Mouse (Mus musculus) gastrocnemius, adult 18-20 months (tissue): ENCODE data around the gene Ddx24. TPM values are rescaled to one million over a fixed set of nuclear protein-coding genes. Genes with fewer than 3 reads are reported as not detected.
"Not testable (repeated sequence)": the region's sequence is repeated elsewhere in the genome, so short reads cannot be mapped to it uniquely, and the experiment has no call there.

Experiments
- DNase-seq: peaks from one replicate; pipeline ENCODE4 v3.0.0; 2021; ENCODE audit warnings: low spot score
- long read RNA-seq, 2 experiments: library from polyadenylated mRNA; stranded (forward); transcript quantifications; one replicate each; pipeline ENCODE4 v2.0.0; 2021
- total RNA-seq, 2 experiments: library from RNA; stranded (reverse); gene quantifications; 2 replicates each; pipeline ENCODE4 v1.2.3; 2021

Gene Ddx24
- total RNA-seq: 10 to 100 TPM; 73.5 to 91.8 TPM
- long read RNA-seq, experiment 1, transcript Ddx24-201 (9 exons, 2,850 nt): major isoform, 178 of 205 reads
- long read RNA-seq, experiment 1, partial matches to known transcripts: 9 of 205 reads
- long read RNA-seq, experiment 1, other reads (novel, unspliced or antisense): 14 of 205 reads
- long read RNA-seq, experiment 2, transcript Ddx24-201 (9 exons, 2,850 nt): major isoform, 188 of 211 reads
- long read RNA-seq, experiment 2, partial matches to known transcripts: 9 of 211 reads
- long read RNA-seq, experiment 2, other reads (novel, unspliced or antisense): 13 of 211 reads

DNA sequence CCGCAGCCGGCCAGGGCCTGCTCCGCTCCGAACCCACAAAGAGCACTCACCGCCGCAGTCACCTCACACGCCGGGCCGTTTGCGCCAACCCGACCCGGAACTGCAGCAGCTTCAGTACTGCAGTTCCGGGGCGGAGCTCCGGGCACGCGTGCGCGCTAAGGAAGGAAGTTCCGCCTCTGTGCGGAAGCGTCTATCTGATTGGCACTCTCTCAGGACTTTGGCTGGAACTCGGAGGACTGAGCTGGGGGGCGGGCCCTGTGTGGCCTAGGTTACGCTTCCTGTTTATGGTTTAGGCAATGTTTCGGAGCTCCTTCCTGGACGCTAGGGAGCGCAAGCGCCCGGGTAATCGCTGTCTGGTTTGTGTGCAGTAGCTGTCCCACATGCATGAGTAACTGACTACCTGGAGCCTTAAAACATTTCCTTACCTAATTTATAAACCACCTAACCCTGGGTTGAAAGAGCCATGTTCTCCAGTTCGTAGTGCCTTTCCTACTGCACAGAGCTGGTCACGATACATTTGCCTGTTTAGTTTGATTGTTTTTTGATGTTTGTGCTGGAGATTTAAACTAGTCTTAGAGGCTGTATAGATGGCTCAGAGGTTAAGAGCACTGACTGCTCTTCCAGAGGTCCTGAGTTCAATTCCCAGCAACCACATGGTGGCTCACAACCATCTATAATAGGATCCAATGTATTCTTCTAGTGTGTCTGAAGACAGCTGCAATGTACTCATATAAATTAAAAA lies at the start of gene Ddx24:
Gene Ddx24, minus strand, starts transcription at position 102 of the 742 bp plus-strand sequence.
- peak; percentile 98 for DNase-seq

DNA sequence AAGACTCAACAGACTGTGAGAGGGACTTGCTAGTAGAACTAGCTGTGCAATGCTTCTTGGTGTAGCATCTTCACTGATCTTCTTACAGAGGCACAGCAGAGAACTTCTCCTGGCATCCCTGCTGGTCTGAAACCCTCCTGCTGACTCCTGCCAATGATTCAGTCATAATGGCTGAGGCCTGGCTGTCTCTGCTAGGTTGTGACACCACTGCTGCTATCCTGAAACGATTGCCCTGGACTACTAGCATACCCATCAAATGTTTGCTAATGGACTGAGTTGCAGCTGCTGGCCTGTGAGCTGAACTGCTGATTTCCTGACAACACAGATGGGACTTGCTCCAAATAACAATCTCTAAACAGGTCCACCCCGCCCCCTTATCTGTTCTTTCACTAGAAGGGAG lies 48.9 kb upstream of the Ddx24 start:
- no peak for DNase-seq

DNA sequence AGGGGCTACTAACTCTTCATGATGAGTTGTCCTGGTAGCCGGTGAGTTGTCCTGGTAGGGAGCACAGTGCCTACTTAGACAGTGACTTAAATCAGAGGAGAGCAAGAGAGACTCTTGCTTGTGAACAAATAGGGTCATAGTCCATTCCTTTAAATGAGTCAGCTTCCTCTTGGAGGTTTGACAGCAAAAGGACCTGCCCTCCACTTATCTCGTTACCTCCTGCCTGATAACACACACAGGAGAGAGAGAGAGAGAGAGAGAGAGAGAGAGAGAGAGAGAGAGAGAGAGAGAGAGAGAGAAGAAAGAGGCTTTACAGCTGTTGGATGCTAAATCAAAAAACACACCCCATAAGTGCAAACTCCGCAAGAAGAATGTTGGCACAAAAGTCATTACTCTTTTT lies 31.5 kb upstream of the Ddx24 start, which contains the start of gene Ifi27l2b:
Gene Ifi27l2b, minus strand, starts transcription at position 84 of the 400 bp plus-strand sequence.
- DNase-seq: no peak

DNA sequence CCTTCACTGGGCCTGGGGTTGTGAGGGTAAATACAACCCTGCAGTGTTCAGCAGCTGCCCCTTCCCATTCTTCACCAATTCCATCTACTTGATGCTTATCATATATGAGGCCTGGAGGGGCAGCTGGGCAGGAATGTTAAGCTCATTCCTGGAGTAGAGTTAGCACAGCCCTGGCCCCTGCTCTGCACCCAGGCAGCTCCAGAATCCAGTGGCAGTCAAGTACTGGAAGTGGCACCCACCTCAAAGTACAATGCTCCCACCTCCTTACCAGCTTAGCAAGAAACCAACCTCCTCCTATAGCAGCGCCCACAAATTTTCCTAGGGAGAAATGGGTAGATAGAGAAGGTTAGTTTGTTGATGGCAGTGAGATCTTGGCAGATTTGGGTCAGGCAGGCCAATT lies 31.1 kb upstream of the Ddx24 start:
- not testable (repeated sequence) for DNase-seq

DNA sequence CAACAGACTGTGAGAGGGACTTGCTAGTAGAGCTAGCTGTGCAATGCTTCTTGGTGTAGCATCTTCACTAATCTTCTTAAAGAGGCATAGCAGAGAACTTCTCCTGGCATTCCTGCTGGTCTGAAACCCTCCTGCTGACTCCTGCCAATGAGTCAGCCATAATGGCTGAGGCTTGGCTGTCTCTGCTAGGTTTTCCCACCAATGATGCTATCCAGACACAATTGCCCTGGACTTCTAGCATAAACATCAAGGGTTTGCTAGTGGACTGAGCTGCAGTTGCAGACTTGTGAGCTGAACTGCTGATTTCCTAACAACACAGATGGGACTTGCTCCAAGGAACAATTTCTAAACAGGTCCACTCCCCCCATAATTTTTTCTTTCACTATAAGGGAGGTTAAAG lies 27.7 kb upstream of the Ddx24 start:
- no peak for DNase-seq

DNA sequence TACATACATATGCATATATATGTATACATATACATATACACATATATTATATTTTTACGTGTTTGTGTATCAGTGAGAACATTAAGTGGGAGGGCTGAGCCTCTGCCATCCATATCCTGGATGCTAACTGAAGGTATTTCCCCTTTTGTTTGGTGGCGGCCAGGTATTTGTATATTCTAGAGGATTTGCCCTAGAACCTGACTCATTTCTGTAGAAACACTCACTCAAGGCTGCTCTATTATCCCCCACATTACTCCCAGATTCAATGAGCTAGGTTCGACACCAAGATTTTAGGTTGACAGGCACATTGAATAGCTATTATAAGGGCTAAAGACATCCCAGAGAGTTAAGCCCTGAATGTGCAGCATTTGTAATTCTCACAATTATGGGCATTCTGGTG lies 19.4 kb upstream of the Ddx24 start:
- no peak for DNase-seq

DNA sequence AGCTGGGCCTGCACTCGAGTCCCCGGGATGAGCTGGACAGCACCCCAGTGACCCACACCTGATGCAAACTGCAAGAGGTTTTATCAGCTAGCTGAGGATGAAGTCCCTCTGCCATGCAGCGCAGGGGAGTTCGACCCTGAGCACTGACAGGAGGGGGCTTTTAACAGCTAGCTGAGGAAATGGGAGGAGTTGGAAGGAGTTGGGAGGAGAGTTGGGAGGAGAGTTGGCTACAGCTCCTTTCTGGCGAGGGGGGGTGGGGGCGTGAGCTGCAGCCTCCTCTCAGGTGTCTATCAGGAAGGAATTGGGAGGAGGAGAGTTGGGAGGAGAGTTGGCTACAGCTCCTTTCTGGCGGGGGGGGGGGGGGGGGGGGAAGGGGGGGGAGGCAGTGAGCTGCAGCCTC lies 18.6 kb upstream of the Ddx24 start:
- not testable (repeated sequence) for DNase-seq

DNA sequence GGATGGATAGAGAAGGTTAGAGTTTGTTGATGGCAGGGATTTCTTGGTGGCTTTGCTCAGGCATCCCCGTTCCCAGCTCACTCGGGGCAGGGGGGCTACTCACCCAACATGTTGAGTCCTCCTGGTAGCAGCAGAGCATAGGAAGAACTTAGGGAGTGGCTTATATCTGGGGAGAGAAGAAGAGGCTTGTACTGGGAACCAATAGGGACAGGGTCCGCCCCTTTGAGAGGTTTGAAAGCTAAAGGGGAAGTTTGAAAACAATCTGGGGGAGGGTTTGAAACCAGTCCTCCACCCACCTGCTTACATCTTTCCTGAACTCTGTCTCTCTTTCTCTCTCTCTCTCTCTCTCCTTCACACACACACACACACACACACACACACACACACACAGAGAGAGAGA lies 17.9 kb upstream of the Ddx24 start, which contains the start of gene Ifi27l2a:
Gene Ifi27l2a, minus strand, starts transcription at position 157 of the 400 bp plus-strand sequence.
- no peak for DNase-seq

DNA sequence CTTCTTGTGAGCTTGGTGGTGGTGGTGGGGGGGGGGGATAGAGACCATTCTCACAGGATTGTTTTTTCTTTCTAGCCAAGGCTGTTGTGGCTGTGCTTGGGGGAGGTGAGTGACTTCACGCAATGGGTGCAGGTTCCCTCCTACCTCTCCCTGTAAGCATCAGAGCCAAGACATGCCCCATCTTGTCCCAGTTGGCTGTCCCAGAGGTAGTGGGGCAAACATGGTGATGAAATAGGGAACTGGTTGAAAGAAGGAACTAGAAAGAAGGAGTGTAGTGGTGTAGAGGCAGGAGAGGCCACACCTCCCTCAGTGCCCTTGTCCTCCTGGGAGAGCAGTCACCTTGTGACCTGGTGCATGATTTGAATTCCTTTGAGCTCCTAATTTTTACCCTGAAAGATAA lies 12.0 kb upstream of the Ddx24 start:
- DNase-seq: no peak

DNA sequence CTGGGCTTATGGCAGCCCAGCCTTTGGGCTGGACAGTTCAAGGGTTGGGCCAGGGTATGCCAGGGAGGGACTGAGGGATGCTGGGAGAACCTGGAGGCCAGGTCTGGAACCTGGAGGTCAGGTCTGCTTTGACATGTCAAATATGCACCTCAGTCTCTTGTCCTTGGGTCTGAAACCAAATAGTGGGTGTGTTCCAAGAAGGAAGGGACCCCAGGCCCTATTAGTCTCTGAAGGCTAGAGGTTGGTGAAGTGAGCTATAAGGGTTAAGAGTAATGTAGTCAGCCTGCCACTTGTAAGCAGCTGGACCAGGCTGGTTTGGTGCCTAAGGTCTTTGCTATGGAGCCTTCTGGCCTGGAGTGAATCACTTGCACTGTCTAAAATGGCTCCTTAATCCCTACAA lies 9.2 kb upstream of the Ddx24 start:
- DNase-seq: no peak

DNA sequence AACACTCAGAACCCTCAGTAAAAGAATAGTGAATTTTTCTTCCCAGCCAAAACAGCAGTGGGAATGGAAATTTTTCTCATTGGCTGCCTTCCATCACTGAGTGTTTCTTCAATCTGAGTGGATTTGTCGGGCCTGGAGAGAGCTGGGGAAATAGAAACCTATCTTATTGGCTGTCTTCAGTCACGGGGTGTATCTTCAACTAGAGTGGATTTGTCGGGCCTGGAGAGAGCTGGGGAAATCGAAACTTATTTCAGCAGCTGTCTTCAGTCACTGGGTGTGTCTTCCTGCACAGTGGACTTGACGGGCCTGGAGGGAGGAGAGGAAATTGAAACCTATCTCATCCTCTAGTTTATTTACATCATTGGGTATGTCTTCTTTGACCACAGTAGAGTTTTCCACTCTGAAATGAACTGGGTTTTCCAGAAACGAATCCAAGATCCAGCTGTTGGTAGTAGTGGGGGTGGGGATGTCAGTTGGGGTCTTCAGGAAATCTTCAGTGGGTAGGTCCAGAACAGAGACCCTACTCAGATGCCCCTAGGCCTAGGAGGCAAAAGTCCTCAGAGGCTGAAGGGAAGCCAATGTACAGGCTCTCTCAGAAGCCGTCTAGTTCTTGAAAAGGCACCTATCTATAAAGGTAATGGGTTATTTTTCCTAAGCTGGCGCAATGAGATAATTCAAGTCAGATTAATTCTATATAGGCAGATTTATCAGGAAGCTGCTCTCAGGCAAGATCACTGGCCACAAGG lies 8.5 kb upstream of the Ddx24 start, which contains the start of gene Ifi27:
Gene Ifi27, plus strand, starts transcription at position 226 of the 746 bp plus-strand sequence.
- DNase-seq: peak; percentile 90

DNA sequence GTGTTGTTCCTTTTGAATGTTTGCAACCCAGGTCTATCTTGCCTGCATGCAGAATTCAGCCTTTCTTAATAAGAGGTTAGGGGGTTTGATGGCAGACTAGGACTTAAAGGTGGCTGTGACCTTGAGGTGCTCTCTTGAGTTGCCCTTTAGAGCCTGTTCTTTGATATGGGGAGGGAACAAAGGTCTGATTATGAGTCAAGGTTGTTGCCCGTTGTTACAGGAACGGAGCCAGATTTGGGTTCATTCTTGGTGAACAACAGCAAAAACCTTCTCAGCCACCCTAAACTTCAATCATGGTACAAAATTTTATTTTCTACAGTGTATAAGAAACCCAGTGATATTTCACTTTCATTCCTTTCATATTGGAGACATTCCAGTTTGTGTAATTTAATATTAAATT lies 7.8 kb upstream of the Ddx24 start:
- DNase-seq: no peak

DNA sequence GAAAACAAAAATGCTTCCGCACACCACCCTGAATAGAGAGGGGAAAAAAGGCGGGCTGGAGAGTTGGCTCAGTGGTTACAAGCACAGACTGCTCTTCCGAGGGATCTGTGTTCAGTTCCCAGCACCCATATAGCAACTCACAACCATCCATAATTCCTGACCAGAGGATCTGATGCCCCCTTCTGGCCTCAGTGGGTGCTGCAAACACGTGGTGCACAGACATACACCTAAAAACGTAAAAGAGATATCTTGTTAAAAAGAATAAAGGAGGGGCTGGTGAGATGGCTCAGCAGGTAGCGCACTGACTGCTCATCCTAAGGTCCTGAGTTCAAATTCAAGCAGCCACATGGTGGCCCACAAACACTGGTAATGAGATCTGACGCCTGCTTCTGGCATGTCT lies 1.1 kb upstream of the Ddx24 start:
- no peak for DNase-seq

DNA sequence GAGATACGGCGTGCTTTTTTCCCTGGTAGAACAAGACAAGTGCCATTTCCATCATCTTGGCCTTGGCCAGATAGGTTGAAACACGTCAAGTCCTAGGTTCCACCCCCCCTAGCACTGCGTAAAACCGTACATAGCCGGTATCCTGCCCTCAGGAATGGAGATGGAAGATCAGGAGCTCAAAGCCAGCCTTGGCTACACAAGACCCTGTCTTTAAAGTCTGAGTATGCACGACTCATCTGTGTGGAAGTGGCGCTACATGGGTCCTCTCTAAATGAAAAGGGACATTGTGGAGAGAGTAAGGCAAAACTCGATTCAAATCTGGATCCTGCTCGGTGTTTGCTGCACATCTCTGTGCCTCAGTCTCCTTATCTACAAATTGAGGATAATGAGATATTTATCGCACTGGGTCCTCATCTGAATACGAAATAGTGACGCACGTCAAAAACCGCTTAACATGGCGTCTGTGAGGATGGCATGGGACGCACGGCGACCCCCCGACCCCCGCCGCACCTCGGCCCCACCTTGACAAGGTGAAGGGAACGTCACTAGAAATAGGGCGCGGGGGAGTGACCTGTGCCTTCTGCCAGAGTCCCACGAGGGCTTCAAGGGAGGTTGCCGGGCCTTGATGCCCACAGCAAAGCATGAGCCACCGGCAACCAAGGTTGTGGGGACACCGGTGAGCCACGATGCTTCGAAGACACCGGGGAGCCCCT lies 458 bp downstream of the Ddx24 start:
- no peak for DNase-seq

DNA sequence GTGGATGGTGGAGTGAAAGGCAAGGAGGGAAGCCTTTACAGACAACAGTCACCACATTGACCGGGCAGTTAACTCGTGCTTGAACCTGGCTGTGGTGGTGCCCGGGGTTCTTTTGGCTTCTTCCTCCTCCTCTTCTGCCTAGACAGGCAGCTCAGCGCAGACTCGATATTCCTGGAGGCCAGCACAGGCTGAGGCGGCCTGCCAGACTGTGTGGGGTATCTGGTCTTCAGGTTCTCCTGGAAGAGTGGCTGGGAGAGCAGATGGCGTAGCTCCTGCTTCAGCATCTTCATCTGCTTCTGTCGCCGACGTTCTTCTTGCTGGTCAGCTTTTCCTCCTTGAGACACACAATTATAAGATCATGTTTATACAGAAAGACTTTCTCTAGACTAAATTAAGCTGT lies 17.5 kb downstream of the Ddx24 start:
- DNase-seq: no peak

DNA sequence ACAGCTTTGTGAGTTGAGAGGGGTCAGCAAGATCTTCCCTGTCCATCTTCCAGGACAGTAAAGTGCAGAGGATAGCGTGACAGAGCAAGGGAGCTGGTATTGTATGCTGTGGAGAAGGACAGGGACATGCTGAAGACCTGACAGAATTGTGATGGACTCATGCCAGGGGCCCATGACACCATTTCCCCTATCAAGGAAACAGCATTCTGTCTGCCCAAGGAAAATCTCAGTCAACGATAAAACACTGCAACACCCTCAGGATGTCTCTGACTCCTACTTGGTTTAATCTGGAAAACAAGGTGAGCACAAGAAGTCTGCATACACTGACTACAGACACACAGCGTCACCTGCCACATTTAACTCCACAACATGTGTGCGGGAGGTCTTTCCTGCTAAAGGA lies 17.9 kb downstream of the Ddx24 start, which contains the start of gene 9330161L09Rik:
Gene 9330161L09Rik, minus strand, starts transcription at position 101 of the 400 bp plus-strand sequence.
- DNase-seq: no peak

DNA sequence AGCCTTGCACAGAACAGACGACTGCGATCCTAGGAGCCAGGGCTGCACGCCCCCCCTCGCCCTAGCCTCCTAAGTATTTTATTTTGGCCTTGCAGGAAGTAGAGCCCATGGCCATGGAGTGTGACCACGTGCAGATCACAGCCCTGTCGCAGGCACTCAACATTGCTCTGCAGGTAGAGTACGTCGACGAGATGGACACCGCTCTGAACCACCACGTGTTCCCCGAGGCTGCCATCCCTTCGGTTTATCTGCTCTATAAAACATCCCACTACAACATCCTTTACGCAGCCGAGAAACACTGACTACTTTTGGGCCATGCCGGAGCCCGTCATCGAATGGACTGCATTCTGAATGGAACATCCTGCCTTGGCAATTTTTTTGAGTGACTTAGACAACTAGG lies 21.5 kb downstream of the Ddx24 start:
- no peak for DNase-seq

DNA sequence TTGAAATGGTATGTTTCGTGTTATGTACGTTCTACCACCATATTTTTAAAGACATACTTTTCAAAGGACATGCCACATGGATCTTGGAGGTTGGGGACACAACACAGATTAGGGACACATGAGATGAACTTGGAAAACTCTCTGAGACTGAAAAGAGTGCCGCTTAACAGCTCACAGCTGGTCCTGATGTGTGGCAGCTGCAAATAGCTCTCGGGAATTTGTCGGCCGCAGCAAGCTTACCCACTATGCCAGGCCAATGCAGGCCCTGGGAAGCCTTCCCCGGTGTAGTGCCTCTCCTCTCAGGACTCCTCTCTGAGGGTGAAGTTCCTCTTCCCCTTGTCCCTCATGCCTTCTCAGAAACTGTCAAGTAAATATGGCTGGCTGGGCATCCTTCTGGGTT lies 28.9 kb downstream of the Ddx24 start:
- DNase-seq: no peak

DNA sequence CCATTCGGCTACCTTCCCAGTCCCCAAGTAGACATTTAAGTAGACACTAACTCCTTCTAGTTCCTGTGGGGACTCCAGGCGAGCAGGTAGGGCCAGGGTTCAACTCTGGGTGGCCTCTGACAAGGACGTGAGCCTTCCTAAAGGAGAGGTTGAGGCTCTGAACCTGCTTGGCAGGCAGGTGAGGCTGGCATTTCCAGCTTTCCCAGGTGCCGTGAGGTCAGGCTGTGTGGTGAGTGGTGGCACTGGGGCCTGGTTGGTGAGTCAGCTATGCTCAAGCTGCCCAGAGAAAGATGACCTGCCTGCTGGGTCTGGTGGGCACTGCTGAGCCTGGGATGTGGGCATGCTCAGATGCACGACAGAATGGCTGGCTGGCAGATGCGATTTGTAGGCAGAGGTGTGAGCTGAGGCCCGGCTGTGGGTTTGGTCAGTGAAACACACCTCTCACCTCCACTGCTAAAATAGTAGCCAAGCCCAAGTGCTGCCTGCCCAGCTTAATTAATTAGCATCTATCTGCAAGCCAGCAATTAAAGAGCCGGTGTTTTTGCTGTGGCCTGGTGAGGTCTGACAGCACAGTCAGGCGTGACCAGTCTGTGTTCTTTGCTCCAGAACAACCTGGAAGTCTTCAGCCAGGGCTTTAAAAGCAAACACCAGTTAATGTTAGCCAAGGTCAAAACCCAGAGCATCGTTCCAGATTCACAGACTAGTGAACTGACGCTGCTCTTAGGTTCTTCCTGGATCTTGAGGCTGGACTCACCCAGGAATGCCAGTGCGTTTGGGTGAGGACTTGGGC lies 29.9 kb downstream of the Ddx24 start:
- no peak for DNase-seq

DNA sequence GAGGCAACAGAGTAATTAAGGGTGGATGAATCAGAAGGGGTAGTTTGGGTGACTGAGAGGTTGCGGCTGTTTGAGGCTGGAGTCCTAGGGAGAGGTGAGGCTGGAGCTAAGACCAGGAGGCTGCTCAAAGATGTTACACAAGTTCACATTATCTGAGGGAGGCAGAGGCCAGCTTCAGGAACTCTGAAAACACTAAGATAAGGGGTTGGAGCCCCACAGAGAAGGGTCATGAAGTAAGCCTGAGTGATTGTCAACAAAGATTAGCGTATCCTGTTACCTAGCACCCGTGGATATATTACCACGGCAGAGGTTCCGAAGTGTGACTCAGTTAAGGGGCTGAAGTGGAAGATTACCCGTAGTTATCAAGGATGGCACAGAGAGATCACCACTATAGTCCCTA lies 32.1 kb downstream of the Ddx24 start:
- DNase-seq: no peak

DNA sequence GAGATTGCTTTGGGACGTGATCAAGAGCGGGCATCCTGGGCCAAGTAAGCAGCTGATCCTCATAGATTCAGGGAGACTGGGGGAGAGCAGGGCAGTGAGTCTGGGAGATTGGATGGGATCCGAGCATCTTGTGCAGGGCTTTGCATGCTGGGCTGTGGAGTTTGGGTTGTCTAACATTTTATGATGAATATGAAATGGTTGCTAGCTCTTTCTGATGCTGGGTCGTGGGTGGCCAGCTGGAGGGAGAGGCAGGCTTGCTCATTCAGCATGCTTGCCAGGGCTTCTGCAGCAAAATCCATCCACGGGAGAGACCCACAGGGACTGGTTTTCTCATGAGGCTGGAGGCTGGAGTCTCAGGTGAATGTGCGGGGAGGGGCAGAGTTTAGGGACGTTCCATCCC lies 34.5 kb downstream of the Ddx24 start:
- no peak for DNase-seq
